Mouse (Mus musculus) liver, postnatal 0 days (tissue): ENCODE measurements at regions not wholly inside any gene's neighbourhood (a gene's known extent, or its start where the extent isn't known, plus 50 kb on each side); places are given as distances from the start of the nearest gene placed in this dataset.

Experiments used
- ATAC-seq: fragments of 200-750 bp; cut with Nextera tagmentation; 2 replicates; pipeline ENCODE4 v1.8.0; 2017; ENCODE audit warnings: mild to moderate bottlenecking, moderate library complexity
- DNase-seq: peaks from one replicate; pipeline ENCODE4 v3.0.0-alpha.2; 2016
- H3K27ac ChIP-seq: fragments of 300-500 bp; sonication (generic); 2 replicates; pipeline ENCODE4 v1.5.1; 2014; ENCODE audit warnings: antibody characterized with exemption, moderate library complexity, mild to moderate bottlenecking, low read depth
- H3K27me3 ChIP-seq: fragments of 300-500 bp; sonication (generic); 2 replicates; pipeline ENCODE4 v1.6.1; 2014; ENCODE audit warnings: low read length, control low read depth, mixed read lengths; ENCODE audit not compliant: insufficient read depth
- H3K36me3 ChIP-seq: fragments of 300-500 bp; sonication (generic); replicated peaks from 2 replicates; pipeline ENCODE4 v1.6.1; 2014; ENCODE audit warnings: mild to moderate bottlenecking, control low read depth, low read length, moderate library complexity, mixed read lengths; ENCODE audit not compliant: insufficient read depth
- H3K4me1 ChIP-seq: fragments of 300-500 bp; sonication (generic); 2 replicates; pipeline ENCODE4 v1.6.1; 2014; ENCODE audit warnings: antibody characterized with exemption, mild to moderate bottlenecking, control low read depth; ENCODE audit not compliant: insufficient read depth
- H3K4me2 ChIP-seq: fragments of 300-500 bp; sonication (generic); 2 replicates; pipeline ENCODE4 v1.6.1; 2014; ENCODE audit warnings: low read depth, mild to moderate bottlenecking, low read length, moderate library complexity, mixed read lengths
- H3K4me3 ChIP-seq: fragments of 300-500 bp; sonication (generic); 2 replicates; pipeline ENCODE4 v1.5.1; 2014; ENCODE audit warnings: low read depth, low read length
- H3K9ac ChIP-seq: fragments of 300-500 bp; sonication (generic); replicated peaks from 2 replicates; pipeline ENCODE4 v1.6.1; 2014; ENCODE audit warnings: mild to moderate bottlenecking, moderate library complexity
- H3K9me3 ChIP-seq: fragments of 300-500 bp; sonication (generic); 2 replicates; pipeline ENCODE4 v1.6.1; 2016; ENCODE audit warnings: mild to moderate bottlenecking, control low read depth, low read length, mixed read lengths
- CTCF ChIP-seq: sonication (generic); IDR thresholded peaks from 2 replicates; pipeline ENCODE4 v1.5.1; 2016; ENCODE audit warnings: antibody characterized with exemption, low read depth
- EP300 ChIP-seq: IDR thresholded peaks from 2 replicates; pipeline ENCODE4 v1.6.1; 2016; ENCODE audit warnings: antibody characterized with exemption, low read depth, mild to moderate bottlenecking
- WGBS: fragments of 180-500 bp; shearing (Covaris S2); extraction: QIAGEN DNeasy Blood & Tissue Kit; methylation state at CpG from one replicate; pipeline ENCODE4 v1.1.7; 2014; ENCODE audit not compliant: insufficient replicate concordance; 5-methylcytosine and 5-hydroxymethylcytosine counted together

- Histone ChIP-seq H3K4me3 (no peak overlapping the region), H3K36me3 (no peaks in the 10 kb centered on the region), H3K4me1 (no peaks in the 10 kb centered on the region), H3K4me2 (no peak overlapping the region), H3K9me3 (no peaks in the 10 kb centered on the region), H3K9ac (no peak overlapping the region), H3K27me3 (no peaks in the 10 kb centered on the region), H3K27ac (no peak overlapping the region)
- ATAC-seq (peak; percentile 83), DNase-seq (peak; percentile 20)
- TF ChIP-seq EP300 (no peak), CTCF (no peak)
- WGBS, result 48% methylated on average over 6 of the region's 6 CpGs
Observed at GRCm38 (mm10) chr11:63775382-63775781, 146.7 kb downstream of the Hs3st3b1 start.

- Histone ChIP-seq H3K27me3 (no peaks in the 10 kb centered on the region), H3K9ac (no peak overlapping the region), H3K27ac (no peak overlapping the region), H3K4me1 (no peaks in the 10 kb centered on the region), H3K4me2 (no peak overlapping the region), H3K9me3 (no peaks in the 10 kb centered on the region), H3K4me3 (no peak overlapping the region), H3K36me3 (no peaks in the 10 kb centered on the region)
- TF ChIP-seq EP300 (no peak), CTCF (no peak)
- ATAC-seq (no peak), DNase-seq (no peak)
- WGBS, result 66% methylated on average over 6 of the region's 6 CpGs
Observed at GRCm38 (mm10) chr11:63779371-63779770, 142.7 kb downstream of the Hs3st3b1 start.

GRCm38 (mm10) chr11:63781967-63782915, 139.8 kb downstream of the Hs3st3b1 start:
- Histone ChIP-seq H3K4me2 (no peak overlapping the region), H3K27me3 (no peaks in the 10 kb centered on the region), H3K4me1 (no peaks in the 10 kb centered on the region), H3K4me3 (no peak overlapping the region), H3K27ac (no peak overlapping the region), H3K9me3 (no peaks in the 10 kb centered on the region), H3K9ac (no peak overlapping the region), H3K36me3 (no peaks in the 10 kb centered on the region)
- ATAC-seq (no peak), DNase-seq (no peak)
- TF ChIP-seq EP300 (no peak), CTCF (no peak)
- WGBS, result 77% methylated on average over 19 of the region's 19 CpGs

- Histone ChIP-seq H3K9ac (no peak overlapping the region), H3K36me3 (no peaks in the 10 kb centered on the region), H3K4me1 (no peaks in the 10 kb centered on the region), H3K4me3 (no peak overlapping the region), H3K27me3 (no peaks in the 10 kb centered on the region), H3K9me3 (no peaks in the 10 kb centered on the region), H3K4me2 (no peak overlapping the region), H3K27ac (no peak overlapping the region)
- WGBS, result 45% methylated on average over 8 of the region's 8 CpGs
- DNase-seq (no peak), ATAC-seq (no peak)
- TF ChIP-seq CTCF (no peak), EP300 (no peak)
Observed at GRCm38 (mm10) chr11:63785281-63785886, 136.7 kb downstream of the Hs3st3b1 start.

- Histone ChIP-seq H3K4me2 (no peak overlapping the region), H3K9ac (no peak overlapping the region), H3K4me3 (no peak overlapping the region), H3K27me3 (no peaks in the 10 kb centered on the region), H3K36me3 (no peaks in the 10 kb centered on the region), H3K4me1 (no peaks in the 10 kb centered on the region), H3K27ac (no peak overlapping the region), H3K9me3 (no peaks in the 10 kb centered on the region)
- DNase-seq, result no peak
- ATAC-seq, result no peak
- WGBS, result 63% methylated on average over 4 of the region's 4 CpGs
- TF ChIP-seq EP300 (no peak), CTCF (no peak)
Observed at GRCm38 (mm10) chr11:63785965-63786364, 136.1 kb downstream of the Hs3st3b1 start.

GRCm38 (mm10) chr11:63789473-63790120, 132.5 kb downstream of the Hs3st3b1 start:
- Histone ChIP-seq H3K36me3 (no peaks in the 10 kb centered on the region), H3K27ac (peak overlapping the region; percentile 22; the same call in 1 of the 2 replicates), H3K4me2 (no peak overlapping the region), H3K9me3 (no peaks in the 10 kb centered on the region), H3K27me3 (no peaks in the 10 kb centered on the region), H3K4me1 (no peaks in the 10 kb centered on the region), H3K9ac (no peak overlapping the region), H3K4me3 (no peak overlapping the region)
- TF ChIP-seq EP300, result no peak
- no peak for TF ChIP-seq CTCF
- DNase-seq, result no peak
- 70% methylated on average over 8 of the region's 8 CpGs for WGBS
- ATAC-seq, result no peak
